Mouse (Mus musculus) thymus, postnatal 25 days (tissue): ENCODE measurements around the gene Gm156.
"Not testable (repeated sequence)": the region's sequence is repeated elsewhere in the genome, so short reads cannot be mapped to it uniquely, and the experiment has no call there.

Experiments
- DNase-seq: peaks from one replicate; pipeline ENCODE4 v3.0.0; 2022

Gene Gm156

DNA sequence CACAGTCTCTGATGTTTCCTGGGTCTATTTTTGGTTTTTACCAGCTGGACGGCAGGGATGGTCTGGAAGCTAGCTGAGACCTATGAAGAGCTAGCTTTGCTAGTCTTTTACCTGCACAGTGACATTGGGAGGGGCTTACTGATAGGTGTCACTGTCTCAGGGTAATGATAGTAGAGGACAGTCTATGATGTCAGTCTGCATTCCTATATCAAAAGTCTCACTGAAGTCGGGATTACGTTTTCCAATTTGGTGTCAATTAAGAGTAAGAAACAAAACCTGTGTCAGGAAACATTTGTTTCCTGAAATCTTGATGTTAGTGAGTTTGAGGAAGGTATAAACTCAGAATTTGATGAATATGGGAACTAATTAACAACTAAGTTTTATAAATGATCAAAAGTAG, at the start of gene Gm156:
Gene Gm156 (minus strand): TSS at position 101 of the 400 bp plus-strand sequence.
- not testable (repeated sequence) for DNase-seq

DNA sequence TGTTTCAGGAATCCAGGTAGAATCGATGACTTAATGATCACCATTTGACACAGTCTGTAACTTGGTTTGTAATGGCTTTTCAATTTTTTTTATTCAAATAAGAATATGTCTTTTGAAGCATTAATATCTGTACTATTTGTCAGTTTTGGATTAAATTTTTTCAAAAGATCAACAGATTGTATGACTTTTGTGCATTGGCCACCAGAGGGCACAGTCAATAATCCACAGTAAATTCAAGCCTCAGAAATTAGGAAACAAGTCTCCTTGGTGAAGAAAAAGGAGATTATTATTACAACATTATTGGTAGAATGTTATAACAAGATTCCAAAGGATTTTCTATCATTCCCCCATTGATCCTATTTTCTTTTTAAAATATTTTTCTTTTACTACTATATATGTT, 41.5 kb upstream of the Gm156 start:
- DNase-seq: no peak

DNA sequence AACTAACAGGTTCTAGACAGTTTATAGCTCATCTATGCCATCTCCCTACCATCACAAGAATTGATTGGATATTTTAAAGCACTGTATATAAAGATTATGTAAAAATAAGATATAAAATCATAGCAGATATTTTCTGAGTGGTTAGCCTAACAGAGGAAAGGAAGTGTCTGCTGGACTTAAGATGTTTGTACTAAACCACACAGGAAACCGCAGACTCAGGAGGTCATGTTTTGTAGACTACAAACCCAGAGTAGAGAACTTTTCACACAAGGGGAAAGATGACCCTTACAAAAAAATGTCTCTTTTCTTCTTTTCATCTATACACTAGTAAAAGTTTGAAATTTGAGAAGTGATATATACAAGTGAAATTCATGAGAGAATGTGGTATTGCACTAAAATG, 39.9 kb upstream of the Gm156 start:
- DNase-seq: no peak

DNA sequence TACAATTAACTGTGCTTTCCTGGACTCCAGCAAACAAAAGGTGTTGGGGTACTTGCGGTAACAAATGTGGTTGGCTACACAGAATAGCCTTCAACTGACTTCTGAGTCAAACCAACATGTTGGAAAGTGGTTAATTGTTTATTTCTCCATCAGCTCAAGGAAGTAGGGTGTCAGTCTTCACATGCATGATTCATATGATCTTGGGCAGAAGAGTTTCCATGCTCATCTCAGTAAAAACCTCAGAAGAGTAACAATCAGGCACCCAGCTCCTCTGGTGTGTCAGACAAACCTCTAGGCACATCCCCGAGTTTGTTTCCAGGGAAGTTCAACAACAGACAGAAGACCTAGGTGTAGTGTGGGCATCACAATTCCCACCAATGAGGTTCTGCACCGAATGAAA, 33.7 kb upstream of the Gm156 start:
- DNase-seq: no peak

- DNase-seq: no peak
Measured at GRCm38 (mm10) chr6:129747654-129748032, 36.4 kb downstream of the Gm156 start.

- no peak for DNase-seq
Measured at GRCm38 (mm10) chr6:129747016-129747653, 36.9 kb downstream of the Gm156 start.

DNA sequence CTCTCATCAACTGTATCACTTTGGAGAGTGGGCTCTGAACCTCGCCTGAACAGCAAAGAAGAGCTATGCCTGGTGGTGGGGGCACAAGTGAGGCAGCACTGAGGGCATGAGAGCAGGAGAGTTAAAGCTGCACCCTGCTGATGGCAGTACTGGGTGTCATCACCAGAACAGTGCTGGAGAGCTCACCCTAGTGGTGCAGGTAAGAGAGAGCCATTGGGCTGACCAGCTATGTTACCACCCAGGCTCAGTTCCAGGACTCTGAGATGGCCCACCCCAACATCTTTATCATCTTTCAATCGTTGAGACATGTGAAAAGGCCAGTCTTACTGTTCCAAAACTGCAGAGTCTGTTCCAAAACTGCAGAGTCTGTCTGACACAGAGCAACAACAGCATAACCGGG, 37.9 kb downstream of the Gm156 start:
- no peak for DNase-seq

GRCm38 (mm10) chr6:129740069-129740721, 43.9 kb downstream of the Gm156 start, which contains the start of gene Klri2:
TSS of gene Klri2 (minus strand) at chr6:129740484.
- no peak for DNase-seq

GRCm38 (mm10) chr6:129736414-129736813, 47.7 kb downstream of the Gm156 start:
- DNase-seq: no peak

- DNase-seq: no peak
Measured at GRCm38 (mm10) chr6:129727237-129727636, 56.8 kb downstream of the Gm156 start.

- no peak for DNase-seq
Measured at GRCm38 (mm10) chr6:129721390-129721789, 62.7 kb downstream of the Gm156 start.

- DNase-seq: no peak
Measured at GRCm38 (mm10) chr6:129720487-129720886, 63.6 kb downstream of the Gm156 start.

GRCm38 (mm10) chr6:129717032-129717431, 67.0 kb downstream of the Gm156 start, which contains the start of gene Klri1:
TSS of gene Klri1 (minus strand) at chr6:129717132.
- no peak for DNase-seq
